Mouse (Mus musculus): ENCODE measurements around the gene Mylk4. TPM values are rescaled to one million over a fixed set of nuclear protein-coding genes. Genes with fewer than 3 reads are reported as not detected.

Gene Mylk4
- polyA plus RNA-seq (2011; ENCODE audit: insufficient read depth, insufficient read length, low replicate concordance, missing spikeins): 1.1 TPM in 2 replicates

- no peak within 1 kb of the TSS for H3K4me3 ChIP-seq (replicated peaks; ENCODE audit: control insufficient read depth, low read depth, low read length)
- no peaks in the 10 kb centered on the region for H3K4me1 ChIP-seq (ENCODE audit: control insufficient read depth, insufficient read depth, low read length)
- 80% methylated on average over 8 of the region's 8 CpGs for WGBS
- no peak within 1 kb of the TSS for H3K27ac ChIP-seq (ENCODE audit: control insufficient read depth, insufficient read depth, low read depth, low read length, poor library complexity)
- TF ChIP-seq POLR2A (IDR thresholded peaks at IDR 0.05; ENCODE audit: borderline replicate concordance, control insufficient read depth, low read depth, low read length) (no peak), CTCF (IDR thresholded peaks at IDR 0.05; ENCODE audit: control insufficient read depth, insufficient read depth, low read length) (no peak)
Observed at GRCm38 (mm10) chr13:32783816-32784215, at the start of gene Mylk4. Mylk4 (minus strand) TSS chr13:32783954.

- peak overlapping the region; percentile 13; the same call in 1 of the 2 replicates for H3K27ac ChIP-seq (ENCODE audit: control insufficient read depth, insufficient read depth, low read depth, low read length, poor library complexity)
- 7% methylated on average over 6 of the region's 6 CpGs for WGBS
- no peak overlapping the region for H3K4me3 ChIP-seq (replicated peaks; ENCODE audit: control insufficient read depth, low read depth, low read length)
- H3K4me1 ChIP-seq (ENCODE audit: control insufficient read depth, insufficient read depth, low read length): peaks cover 6% of the 10 kb centered on the region
- no peak for TF ChIP-seq CTCF (IDR thresholded peaks at IDR 0.05; ENCODE audit: control insufficient read depth, insufficient read depth, low read length)
Observed at GRCm38 (mm10) chr13:32833237-32833636, 49.5 kb upstream of the Mylk4 start.

- H3K4me1 ChIP-seq (ENCODE audit: control insufficient read depth, insufficient read depth, low read length): peaks cover 5% of the 10 kb centered on the region
- no peak overlapping the region for H3K4me3 ChIP-seq (replicated peaks; ENCODE audit: control insufficient read depth, low read depth, low read length)
- WGBS: 10% methylated on average over 3 of the region's 3 CpGs
- TF ChIP-seq POLR2A (IDR thresholded peaks at IDR 0.05; ENCODE audit: borderline replicate concordance, control insufficient read depth, low read depth, low read length) (no peak), CTCF (IDR thresholded peaks at IDR 0.05; ENCODE audit: control insufficient read depth, insufficient read depth, low read length) (no peak)
- peak overlapping the region; percentile 45; the same call in 1 of the 2 replicates for H3K27ac ChIP-seq (ENCODE audit: control insufficient read depth, insufficient read depth, low read depth, low read length, poor library complexity)
Observed at GRCm38 (mm10) chr13:32832776-32833175, 49.0 kb upstream of the Mylk4 start.

GRCm38 (mm10) chr13:32831505-32832273 is 47.9 kb upstream of the Mylk4 start:
- H3K27ac ChIP-seq (ENCODE audit: control insufficient read depth, insufficient read depth, low read depth, low read length, poor library complexity): peak overlapping the region; percentile 63; the same call in 1 of the 2 replicates
- H3K4me1 ChIP-seq (ENCODE audit: control insufficient read depth, insufficient read depth, low read length): peaks cover 3% of the 10 kb centered on the region; the same call in 1 of the 2 replicates
- H3K4me3 ChIP-seq (replicated peaks; ENCODE audit: control insufficient read depth, low read depth, low read length): no peak overlapping the region
- 20% methylated on average over 3 of the region's 3 CpGs for WGBS
- no peak for TF ChIP-seq CTCF (IDR thresholded peaks at IDR 0.05; ENCODE audit: control insufficient read depth, insufficient read depth, low read length)
- no peak for TF ChIP-seq POLR2A (IDR thresholded peaks at IDR 0.05; ENCODE audit: borderline replicate concordance, control insufficient read depth, low read depth, low read length)

GRCm38 (mm10) chr13:32828886-32829285 is 45.1 kb upstream of the Mylk4 start:
- WGBS: 53% methylated on average over 4 of the region's 4 CpGs
- Histone ChIP-seq H3K27ac (ENCODE audit: control insufficient read depth, insufficient read depth, low read depth, low read length, poor library complexity) (no peak overlapping the region), H3K4me1 (ENCODE audit: control insufficient read depth, insufficient read depth, low read length) (peaks cover 5% of the 10 kb centered on the region; the same call in 1 of the 2 replicates), H3K4me3 (replicated peaks; ENCODE audit: control insufficient read depth, low read depth, low read length) (no peak overlapping the region)
- no peak for TF ChIP-seq POLR2A (IDR thresholded peaks at IDR 0.05; ENCODE audit: borderline replicate concordance, control insufficient read depth, low read depth, low read length)
- TF ChIP-seq CTCF (IDR thresholded peaks at IDR 0.05; ENCODE audit: control insufficient read depth, insufficient read depth, low read length): no peak

- WGBS: 17% methylated on average over 4 of the region's 4 CpGs
- peaks cover 5% of the 10 kb centered on the region; the same call in 1 of the 2 replicates for H3K4me1 ChIP-seq (ENCODE audit: control insufficient read depth, insufficient read depth, low read length)
- TF ChIP-seq POLR2A (IDR thresholded peaks at IDR 0.05; ENCODE audit: borderline replicate concordance, control insufficient read depth, low read depth, low read length): no peak
- peak; percentile 91 for TF ChIP-seq CTCF (IDR thresholded peaks at IDR 0.05; ENCODE audit: control insufficient read depth, insufficient read depth, low read length)
- H3K27ac ChIP-seq (ENCODE audit: control insufficient read depth, insufficient read depth, low read depth, low read length, poor library complexity): no peak overlapping the region
- no peak overlapping the region for H3K4me3 ChIP-seq (replicated peaks; ENCODE audit: control insufficient read depth, low read depth, low read length)
Observed at GRCm38 (mm10) chr13:32827951-32828350, 44.2 kb upstream of the Mylk4 start.

- TF ChIP-seq CTCF (IDR thresholded peaks at IDR 0.05; ENCODE audit: control insufficient read depth, insufficient read depth, low read length) (peak; percentile 49), POLR2A (IDR thresholded peaks at IDR 0.05; ENCODE audit: borderline replicate concordance, control insufficient read depth, low read depth, low read length) (no peak)
- WGBS: 67% methylated on average over 3 of the region's 3 CpGs
- Histone ChIP-seq H3K4me3 (replicated peaks; ENCODE audit: control insufficient read depth, low read depth, low read length) (no peak overlapping the region), H3K4me1 (ENCODE audit: control insufficient read depth, insufficient read depth, low read length) (peaks cover 3% of the 10 kb centered on the region; the same call in 1 of the 2 replicates), H3K27ac (ENCODE audit: control insufficient read depth, insufficient read depth, low read depth, low read length, poor library complexity) (no peak overlapping the region)
Observed at GRCm38 (mm10) chr13:32827111-32827822, 43.5 kb upstream of the Mylk4 start.

- no peak overlapping the region for H3K27ac ChIP-seq (ENCODE audit: control insufficient read depth, insufficient read depth, low read depth, low read length, poor library complexity)
- TF ChIP-seq CTCF (IDR thresholded peaks at IDR 0.05; ENCODE audit: control insufficient read depth, insufficient read depth, low read length) (no peak), POLR2A (IDR thresholded peaks at IDR 0.05; ENCODE audit: borderline replicate concordance, control insufficient read depth, low read depth, low read length) (no peak)
- H3K4me3 ChIP-seq (replicated peaks; ENCODE audit: control insufficient read depth, low read depth, low read length): no peak overlapping the region
- WGBS: 56% methylated on average over 8 of the region's 8 CpGs
- peaks cover 1% of the 10 kb centered on the region; the same call in 1 of the 2 replicates for H3K4me1 ChIP-seq (ENCODE audit: control insufficient read depth, insufficient read depth, low read length)
Observed at GRCm38 (mm10) chr13:32825546-32825945, 41.8 kb upstream of the Mylk4 start.
